Mouse (Mus musculus) layer of hippocampus, postnatal 36 days (tissue): ENCODE data around the gene Il25. TPM values are rescaled to one million over a fixed set of nuclear protein-coding genes. Genes with fewer than 3 reads are reported as not detected.
A peak's percentile ranks its signal among the peaks of the same experiment; 100 is the strongest.

Source experiments
- DNase-seq, 2 experiments: peaks; one replicate each; pipeline ENCODE4 v3.0.0; 2022
- total RNA-seq, 2 experiments: library from RNA; stranded (reverse); gene quantifications; 2 replicates each; pipeline ENCODE4 v1.2.3; 2021

The Il25 gene
- total RNA-seq = not detected

DNA sequence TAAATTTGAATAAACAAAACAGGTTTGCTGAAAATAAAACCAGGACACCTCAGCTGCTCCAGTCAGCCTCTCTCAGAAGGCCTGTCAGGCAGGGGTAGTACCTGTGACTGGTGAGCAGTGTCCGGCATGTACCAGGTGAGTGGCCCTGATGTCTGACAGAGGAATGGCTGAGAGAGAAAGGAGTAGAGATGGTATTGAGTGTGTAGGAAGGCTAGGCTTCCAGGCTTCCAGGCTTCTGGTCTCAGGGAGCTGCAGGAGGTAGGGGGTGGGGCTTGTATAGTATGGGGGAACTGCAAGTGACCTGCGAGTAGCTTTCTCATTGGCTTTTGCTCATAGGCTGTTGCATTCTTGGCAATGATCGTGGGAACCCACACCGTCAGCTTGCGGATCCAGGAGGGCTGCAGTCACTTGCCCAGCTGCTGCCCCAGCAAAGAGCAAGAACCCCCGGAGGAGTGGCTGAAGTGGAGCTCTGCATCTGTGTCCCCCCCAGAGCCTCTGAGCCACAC is at the start of gene Il25:
Gene Il25 (plus strand): TSS at position 51 of the 506 bp plus-strand sequence.
- no peak for DNase-seq

DNA sequence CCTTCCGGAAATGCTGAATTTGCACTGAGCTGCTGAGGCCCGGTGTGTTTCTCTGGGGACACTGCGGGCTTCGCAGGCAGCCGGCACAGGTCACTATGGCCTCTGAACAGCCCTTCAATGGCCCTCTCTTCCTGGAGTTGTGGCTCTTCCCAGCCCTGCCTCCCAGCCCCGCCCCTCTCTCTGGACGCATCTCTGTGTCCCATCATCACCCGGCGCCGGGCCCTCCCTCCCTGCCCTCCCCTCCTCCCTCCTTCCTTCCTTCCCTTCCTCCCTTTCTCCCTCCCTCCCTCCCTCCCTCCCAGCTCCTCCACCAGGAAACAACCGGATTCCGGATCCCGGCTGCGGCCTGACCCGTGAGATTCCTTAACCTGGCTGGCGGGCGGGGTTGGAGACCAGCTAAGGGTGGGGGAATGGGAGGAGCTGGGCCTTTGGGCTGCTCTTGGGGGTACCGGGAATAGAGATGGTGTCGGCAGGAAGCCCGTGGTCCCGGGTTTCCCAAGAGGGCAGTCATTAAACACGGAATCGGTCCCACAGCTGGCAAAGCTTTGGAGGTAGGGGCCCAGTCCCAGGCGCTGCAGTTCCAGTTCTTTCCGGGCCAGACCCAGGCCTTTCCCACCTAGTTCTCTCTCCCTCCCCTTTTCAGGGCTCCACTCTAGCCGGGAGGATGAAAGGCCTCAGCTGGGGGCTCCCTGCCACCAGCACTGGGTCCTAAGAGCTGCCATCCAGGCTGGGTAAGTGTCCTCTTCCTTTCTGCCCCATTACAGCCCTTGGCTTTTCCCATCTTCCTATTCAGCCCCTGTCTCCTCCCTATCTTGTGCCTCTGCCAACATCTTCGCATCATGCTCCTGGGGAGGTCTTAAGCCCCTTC is 49.1 kb upstream of the Il25 start, which contains the start of the genes Bcl2l2 and Gm20521:
Gene Bcl2l2 (plus strand): TSS at position 224 of the 868 bp plus-strand sequence.
Gene Gm20521 (plus strand): TSS at position 288 of the 868 bp plus-strand sequence.
- DNase-seq = peak; percentile 64 to 68

DNA sequence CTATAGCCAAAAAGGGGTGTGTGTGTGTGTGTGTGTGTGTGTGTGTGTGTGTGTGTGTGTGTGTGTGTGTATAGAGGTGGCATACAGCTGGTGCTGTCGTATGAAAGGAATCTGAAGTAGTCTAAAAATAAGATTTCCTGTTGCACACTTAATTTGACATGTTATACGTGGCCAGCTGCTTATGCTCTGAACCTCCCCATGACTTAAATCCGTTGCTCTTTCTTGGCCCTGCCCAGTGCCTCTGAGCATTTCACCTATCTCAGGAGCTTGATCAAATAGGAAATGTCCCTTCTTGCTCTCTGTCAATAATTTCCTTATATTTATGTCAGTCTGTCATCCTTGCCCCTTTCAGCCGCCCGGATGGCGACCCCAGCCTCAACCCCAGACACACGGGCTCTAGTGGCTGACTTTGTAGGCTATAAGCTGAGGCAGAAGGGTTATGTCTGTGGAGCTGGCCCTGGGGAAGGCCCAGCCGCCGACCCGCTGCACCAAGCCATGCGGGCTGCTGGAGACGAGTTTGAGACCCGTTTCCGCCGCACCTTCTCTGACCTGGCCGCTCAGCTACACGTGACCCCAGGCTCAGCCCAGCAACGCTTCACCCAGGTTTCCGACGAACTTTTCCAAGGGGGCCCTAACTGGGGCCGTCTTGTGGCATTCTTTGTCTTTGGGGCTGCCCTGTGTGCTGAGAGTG is 48.3 kb upstream of the Il25 start:
- DNase-seq = no peak

DNA sequence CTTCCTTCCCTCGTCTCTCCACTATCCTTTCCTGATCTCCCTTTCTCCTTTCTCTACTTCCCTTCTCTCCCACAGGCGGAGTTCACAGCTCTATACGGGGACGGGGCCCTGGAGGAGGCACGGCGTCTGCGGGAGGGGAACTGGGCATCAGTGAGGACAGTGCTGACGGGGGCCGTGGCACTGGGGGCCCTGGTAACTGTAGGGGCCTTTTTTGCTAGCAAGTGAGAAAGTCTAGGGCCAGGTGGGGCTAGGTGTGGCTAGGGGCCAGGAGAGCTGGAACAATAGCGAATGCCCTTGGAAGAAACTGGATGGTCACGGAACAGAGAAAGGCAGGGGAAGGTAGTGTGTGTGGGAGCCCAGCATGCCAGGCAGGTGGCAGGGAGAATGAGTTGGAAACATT is 47.2 kb upstream of the Il25 start:
- no peak for DNase-seq

DNA sequence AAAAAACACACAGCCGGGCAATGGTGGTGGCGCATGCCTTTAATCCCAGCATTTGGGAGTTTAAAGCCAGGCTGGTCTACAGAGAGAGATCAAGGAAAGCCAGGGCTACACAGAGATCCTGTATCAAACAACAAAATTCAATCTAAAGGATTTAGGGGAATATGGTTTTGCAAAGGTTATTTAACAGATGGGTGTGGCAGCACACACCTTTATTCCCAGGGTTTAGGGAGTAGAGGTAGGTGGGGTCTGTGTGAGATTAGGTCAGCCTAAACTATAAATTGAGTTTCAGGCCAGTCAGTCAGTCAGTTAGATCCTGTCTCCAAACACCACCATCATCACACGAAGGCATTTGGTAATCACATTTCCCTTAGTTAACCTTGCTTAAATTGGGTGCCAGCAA is 40.3 kb upstream of the Il25 start, which contains the start of gene Pabpn1:
Gene Pabpn1 (plus strand): TSS at position 301 of the 400 bp plus-strand sequence.
- DNase-seq = no peak

DNA sequence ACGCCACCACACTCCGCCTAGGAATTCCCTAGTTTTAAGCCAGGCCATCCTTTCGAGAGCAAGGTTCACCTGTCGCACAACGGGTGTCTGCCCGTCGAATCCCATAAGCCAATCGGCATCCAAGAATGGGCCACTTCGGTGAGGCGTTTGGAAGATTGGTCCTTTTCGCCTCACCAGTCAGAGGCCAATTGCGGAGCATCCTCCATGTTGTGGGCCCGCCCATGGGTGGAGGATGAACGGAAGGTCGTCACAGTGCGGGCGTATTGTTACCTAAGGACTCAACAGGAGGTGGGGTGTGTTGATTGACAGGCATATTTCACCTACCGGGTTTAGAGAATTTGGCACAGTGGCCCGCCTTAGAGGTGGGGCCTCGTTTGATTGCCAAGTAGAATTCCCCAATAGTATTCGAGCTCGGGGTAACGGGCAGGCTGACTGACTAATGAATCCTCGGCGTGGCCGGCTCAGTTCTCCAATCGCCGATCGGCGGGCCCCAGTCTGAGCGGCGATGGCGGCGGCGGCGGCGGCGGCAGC is 38.8 kb upstream of the Il25 start:
- peak; percentile 99 for DNase-seq

DNA sequence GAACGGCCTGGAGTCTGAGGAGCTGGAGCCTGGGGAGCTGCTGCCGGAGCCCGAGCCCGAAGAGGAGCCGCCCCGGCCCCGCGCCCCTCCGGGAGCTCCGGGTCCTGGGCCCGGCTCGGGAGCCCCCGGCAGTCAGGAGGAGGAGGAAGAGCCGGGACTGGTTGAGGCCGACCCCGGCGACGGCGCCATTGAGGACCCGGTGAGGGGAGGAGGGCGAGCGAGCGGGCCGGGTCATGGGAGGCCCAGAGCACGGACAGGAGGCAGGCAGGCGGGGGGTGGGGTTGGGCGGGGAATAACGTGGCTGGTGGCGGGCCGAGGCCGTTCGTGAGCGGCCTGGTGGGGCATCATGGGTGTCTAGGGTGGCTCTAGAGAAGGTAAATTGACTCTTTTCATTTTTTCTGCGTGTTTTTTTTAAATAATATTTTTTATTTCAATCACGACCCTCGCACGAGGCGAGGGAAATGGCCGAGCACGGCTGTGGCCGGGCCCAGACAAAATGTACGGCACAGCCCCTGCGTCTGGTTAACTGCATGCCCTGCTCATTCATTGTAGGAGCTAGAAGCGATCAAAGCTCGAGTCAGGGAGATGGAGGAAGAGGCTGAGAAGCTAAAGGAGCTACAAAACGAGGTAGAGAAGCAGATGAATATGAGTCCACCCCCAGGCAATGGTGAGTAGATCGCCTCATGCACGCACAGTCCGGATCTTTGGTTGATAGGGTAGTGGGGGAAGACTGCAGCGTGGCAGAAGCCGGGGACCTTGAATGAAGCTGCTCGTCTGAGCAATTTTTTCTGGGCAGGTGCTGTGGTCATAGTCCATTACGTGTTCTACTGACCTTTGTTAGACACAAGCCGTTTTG is 38.0 kb upstream of the Il25 start:
- DNase-seq = peak; percentile 27 to 34

DNA sequence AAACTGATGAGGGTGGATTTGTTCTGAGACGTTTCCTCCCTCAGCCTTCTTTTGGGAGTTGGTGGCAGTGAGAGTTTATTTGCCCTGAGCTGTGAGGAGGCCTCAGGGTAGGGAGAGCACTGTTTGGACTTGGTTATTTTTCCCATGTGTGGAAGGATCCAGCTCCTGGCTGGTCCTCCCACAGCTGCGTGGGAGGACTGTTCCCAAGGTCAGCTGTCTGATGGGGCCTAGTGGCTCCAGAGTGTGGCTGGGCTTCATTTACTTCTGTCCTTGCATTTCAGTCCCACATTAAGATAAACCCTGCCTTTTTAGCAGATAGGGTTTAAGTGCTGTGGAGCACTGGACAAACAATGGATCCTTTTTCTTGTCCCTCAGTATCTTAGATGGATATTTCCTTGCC is 35.0 kb upstream of the Il25 start:
- no peak for DNase-seq

DNA sequence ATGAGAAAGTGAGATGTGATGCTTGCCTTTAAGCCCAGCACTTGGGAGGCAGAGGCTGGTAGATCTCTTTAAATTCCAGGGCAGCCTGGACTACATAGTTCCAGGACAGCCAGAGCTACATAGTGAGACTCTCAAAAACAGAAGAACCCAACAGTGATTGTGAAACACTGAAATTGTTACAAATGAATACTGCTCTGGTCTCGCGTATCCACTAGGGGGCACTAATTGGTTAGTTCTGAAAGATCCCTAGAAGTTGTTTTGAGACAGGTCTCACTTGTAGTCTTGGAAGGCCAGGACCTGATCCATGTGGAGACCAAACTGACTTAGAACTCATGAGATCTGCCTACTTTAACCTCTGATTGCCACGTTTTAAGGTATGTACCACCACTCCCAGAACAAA is 32.1 kb upstream of the Il25 start:
- peak; percentile 48 to 64 for DNase-seq

DNA sequence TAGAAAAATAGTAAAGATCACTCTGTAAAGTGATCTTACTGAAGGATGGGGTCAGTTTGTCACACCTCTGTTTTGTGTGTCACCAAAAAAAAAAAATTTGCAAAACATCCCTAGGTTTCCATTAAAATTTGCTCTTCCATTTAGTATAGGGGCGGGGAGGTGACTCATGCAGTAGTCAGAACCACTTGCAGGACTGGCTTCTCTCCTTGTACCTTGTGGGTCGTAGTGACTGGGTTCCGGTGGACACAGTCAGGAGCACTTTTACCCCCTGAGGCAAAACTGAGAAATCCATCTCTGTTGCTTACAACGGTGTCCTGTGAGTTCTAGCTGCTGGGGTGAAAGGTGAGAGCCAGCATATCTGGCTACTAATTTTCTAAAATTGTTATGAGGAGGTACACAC is 28.9 kb upstream of the Il25 start:
- DNase-seq = no peak

DNA sequence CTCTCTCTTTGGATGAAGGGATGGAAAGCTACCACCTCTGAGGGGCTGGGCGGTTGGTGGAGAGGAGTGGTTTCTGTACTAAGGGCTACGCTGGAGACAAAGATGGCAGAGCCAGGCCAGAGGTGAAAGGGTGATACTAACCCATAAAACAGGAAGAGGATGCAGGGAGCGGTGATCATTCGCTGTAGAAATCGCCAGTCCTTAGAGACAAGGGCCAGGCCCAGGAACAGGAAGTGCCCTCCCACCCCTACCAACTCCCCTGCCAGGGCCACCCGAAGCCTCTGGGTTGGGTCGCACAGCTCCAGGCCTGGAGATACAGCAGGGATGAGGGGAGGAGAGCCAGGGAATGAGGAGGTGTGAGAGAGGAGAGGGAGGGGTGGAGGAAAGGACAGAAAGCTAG is 23.8 kb upstream of the Il25 start:
- DNase-seq = no peak

DNA sequence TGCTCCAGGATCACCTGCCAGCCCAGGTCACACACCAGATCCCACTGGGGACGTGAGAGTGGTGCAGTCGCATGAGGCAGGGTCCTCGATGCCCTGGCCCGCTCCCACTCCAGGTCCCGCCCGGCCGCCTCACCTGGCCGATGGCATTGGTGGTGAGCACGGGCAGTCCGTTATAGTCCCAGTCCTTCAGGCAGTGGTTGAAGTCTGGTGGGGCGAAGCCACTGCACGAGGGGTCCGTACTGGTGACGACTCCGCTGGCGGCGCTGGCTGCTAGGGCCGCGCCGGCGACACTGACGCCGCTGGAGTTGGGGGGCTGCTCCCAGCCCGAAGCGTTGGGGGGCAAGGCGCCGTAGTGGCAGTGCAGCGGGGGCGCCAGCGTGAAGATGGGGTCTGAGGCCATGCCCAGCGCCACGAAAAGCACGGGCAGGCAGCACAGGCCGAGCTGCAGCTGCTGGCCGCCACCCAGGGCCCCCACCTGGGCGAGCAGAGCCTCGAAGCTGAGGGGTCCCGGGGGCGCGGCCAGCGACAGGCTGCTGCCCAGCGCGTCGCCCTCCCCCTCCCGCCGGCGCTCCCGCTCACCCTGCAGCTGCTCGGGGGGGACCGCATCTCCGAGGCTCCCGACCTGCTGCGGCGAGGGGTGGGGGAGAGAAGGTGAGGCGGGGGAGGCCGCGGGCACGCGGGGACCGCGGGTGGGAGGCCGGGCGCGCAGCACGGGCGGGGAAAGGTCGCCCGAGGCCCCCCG is 20.2 kb upstream of the Il25 start:
- DNase-seq = no peak

DNA sequence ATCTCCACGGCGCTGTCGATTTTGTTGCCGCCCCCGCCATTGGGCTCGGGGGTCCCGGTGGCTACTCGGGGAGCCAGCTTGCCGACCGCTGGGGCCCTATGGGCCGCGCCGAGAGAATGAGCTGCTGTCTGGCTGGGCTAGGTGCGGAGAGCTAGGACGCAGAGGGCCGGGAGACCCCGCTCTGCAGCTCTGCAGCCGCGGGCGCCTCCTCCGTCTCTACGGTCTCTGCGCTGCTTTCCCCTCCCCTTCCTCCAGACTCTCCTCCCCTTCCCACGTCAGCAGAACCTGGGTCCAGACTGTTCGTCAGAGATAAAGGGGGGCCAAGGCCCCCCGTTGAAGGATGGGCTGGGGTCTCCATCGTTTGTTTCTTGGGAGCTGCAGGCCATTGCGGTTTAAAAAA is 19.6 kb upstream of the Il25 start, which contains the start of gene Slc22a17:
Gene Slc22a17 (minus strand): TSS at position 247 of the 400 bp plus-strand sequence.
- DNase-seq = peak; percentile 84 to 85

DNA sequence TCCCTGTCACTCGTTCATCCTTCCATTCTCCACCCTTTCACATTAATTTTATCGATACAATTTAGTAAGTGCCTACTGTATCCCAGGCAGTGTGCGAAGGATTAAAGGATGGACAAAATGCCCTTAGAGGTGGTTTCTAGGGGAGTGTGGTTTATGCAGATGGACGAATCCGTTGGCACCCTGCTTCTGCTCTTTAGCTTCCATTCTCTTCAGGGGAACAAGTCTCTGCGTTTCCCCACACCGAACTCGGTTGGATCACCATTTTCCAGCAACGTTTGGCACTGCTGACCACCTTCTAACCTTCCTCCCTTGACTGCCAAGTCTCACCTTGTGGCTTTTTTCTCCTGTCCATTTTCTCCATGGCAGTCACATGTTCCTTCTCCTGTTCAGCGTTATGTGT is 19.2 kb upstream of the Il25 start:
- no peak for DNase-seq

DNA sequence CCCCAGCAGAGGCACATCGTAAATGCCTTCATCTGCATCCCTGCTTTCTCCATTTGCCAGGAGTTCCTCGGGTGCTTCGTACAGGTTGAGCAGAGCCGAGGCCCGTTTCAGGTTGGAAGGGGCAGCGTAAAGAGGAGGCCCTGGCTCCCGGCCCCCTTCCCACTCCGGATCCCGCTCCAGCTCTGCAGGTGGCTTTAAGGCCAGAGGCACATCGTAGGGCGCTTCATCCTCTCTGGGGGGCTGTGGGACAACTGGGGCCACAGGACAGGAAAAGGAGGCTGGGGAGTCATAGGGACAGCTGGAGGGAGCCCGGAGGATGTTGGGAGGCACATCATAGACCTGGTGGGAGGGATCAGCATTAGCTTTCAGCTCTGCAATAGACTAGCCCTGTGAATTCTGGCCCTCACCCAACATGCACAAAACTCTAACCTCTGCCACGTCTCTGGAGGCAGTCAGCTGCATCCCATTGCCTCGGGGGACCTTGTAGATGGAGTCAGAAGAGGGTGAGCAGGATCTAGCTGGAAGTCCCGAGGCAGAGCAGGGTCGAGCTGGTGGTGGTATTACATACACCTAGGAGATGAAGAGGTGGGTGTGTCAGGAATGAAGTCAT is 12.3 kb upstream of the Il25 start:
- DNase-seq = no peak

DNA sequence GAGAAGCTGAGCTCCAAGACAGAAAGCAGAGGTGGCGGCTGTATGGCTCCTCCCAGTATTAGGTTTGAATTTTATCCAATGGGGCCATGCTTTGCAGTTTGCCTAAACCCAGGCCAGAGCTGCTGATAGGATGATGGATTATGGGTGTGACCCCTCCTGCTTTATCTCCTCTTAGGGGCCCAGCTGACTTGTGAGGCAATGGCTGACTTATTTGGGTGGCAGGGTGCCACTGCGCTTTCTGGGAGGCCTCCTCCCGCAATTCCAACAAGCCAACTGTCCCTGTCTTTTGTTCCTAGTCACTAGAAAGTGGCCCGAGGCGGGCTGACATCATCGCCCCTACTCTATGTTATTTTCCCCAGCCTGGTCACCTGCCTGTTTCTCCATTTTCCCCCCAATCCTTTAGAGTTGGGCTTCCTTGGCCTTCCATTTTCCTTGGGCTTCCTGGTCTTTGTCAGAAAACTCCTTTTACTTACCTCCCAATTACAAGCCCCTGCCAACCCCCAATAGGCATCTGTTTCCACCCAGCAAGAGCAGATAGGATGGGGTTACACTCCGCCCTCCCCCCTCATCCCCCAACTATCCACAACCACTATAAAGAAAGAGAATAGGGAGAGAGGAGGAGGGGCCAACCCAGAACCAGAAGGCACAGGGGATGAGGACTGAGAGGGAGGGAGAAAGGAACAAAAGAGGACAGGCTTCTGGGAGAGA is 7.7 kb upstream of the Il25 start:
- no peak for DNase-seq

DNA sequence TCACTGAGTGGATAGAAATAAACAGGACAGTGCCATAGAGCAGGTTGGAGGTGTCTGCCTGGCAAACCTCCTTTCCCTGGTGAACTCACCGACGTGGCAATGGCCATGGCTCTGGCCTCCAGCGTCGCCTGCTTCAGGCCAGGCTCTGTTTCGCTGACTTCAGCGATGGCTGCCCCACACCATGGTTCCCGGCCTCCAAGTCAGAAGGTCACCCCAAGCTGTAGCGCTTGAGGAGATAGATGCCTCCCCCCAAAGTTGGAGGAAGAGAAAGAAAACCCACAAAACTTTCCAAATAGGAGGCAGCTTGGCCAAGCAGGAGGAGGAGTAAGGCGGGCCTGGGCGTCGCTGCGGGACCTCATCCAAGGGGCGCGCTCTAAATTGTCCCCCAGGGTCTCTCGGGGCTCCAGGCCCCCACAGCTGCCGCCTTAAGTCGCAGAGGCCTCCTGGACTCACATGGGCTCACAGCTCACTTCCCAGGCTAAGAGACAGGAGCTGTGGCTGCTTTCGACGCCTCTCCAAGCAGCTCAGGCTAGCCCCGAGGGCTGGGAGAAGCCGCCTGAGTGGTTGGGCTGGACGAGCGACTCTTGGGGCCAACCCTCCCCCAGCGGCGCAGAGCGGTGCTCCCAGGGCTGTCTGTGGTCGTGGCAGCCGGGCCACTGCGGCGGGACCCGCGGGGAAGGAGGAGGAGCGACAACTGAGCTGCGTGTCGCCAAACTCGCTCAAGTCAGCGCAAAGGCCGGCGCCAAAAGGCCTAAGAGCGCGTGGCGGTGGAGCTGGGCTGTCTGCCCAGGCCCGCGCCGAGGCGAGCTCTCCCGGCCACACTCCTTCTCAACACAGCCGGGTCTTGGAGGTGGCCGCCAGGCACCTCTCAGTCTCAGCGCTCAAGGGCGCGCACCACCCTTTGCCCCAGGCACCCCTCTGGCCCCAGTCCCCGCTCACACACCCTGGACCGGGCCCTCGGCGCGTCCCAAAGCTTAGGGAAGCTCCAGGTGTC is 6.8 kb upstream of the Il25 start, which contains the start of gene Efs:
Gene Efs (minus strand): TSS at position 778 of the 994 bp plus-strand sequence.
- DNase-seq = peak; percentile 43 to 56

DNA sequence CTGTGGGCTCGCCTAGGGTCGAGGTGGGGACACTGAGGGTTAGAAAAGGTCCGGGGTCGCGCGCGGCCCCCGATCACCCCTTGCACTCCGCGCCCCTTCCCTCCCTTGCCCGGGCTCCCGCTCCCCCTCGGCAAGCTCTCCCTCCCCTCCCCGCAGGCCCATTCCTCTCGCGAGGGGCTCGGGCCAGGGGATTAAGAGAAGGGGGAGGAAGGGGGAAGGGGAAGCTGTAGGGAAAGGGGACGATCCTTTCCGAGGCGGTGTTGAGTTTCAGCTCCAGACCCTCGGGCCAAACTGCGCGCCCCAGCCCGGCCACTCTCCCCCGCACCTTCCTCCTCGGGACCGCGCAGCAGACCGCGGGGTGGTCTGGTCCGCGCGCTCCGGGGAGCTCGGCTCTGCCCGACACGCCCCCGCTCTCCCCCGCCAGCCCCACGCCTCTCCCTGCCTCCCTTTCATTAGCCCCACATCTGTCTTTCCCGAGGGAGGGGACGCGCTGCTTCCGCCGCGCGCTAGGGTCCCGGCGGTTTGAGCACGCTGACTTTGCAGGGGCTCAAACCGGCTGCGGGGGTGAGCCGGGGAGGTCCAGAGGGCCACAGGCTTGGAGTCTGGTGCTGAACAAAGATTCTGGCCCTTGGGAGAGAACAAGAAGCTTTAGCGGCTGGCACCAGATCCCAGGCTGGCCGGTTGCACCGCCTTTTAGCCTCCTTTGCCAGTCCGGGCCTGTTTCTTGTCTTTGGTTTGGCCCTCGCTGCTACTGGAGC is 5.9 kb upstream of the Il25 start:
- peak; percentile 36 to 45 for DNase-seq
